Comparison of ENCODE assay signal across 8 mouse cellular contexts in genomic region chr11:109473171-109474085, GRCm38 (mm10). TPM values are rescaled to one million over a fixed set of nuclear protein-coding genes. Genes with fewer than 3 reads are reported as not detected.
DNase-seq lines count a peak whose midpoint lies in the region; ATAC-seq lines count a peak whose summit lies in the region.

Gene Arsg (plus strand): TSS chr11:109473374.
Gene Slc16a6 (minus strand): TSS chr11:109473598.

- peak within 1 kb of the TSS; percentile 87 for H3K9ac ChIP-seq in intestine, embryonic 14.5 days (ENCODE audit: low read length)

- WGBS in intestine, embryonic 14.5 days: 2% methylated on average over 90 of the region's 111 CpGs

- H3K4me3 ChIP-seq in intestine, embryonic 14.5 days (ENCODE audit: low read depth, low read length): peak within 1 kb of the TSS; percentile 57

- peaks cover 10% of the 10 kb centered on the region; the same call in 1 of the 2 replicates for H3K27me3 ChIP-seq in intestine, embryonic 14.5 days (replicated peaks; ENCODE audit: control insufficient read depth, insufficient read depth, low read length)

- intact Hi-C loops in gastrocnemius, postnatal 14 days (cut with DNase I; ENCODE audit: low total_unique reads): no loop called here
- intact Hi-C loops in left cerebral cortex, postnatal 14 days (cut with DNase I): no loop called here

- ATAC-seq in intestine, embryonic 14.5 days (replicated peaks; ENCODE audit: low FRiP score, low TSS enrichment, low read depth): peak; percentile 88
- ATAC-seq in megakaryocyte-erythroid progenitor cell, adult 5-6 weeks (replicated peaks; ENCODE audit: low FRiP score, low TSS enrichment, poor library complexity, severe bottlenecking): peak; percentile 64

- no peaks in the 10 kb centered on the region; the same call in 1 of the 2 replicates for H3K4me1 ChIP-seq in intestine, embryonic 14.5 days (replicated peaks; ENCODE audit: control insufficient read depth, insufficient read depth, low read length)

- no peaks in the 10 kb centered on the region for H3K9me3 ChIP-seq in intestine, embryonic 14.5 days (ENCODE audit: control insufficient read depth, low read length)

- no peaks in the 10 kb centered on the region for H3K36me3 ChIP-seq in intestine, embryonic 14.5 days (ENCODE audit: control insufficient read depth, insufficient read depth, low read length)

- H3K27ac ChIP-seq in intestine, embryonic 14.5 days (ENCODE audit: low read depth): peak within 1 kb of the TSS; percentile 81

- peak within 1 kb of the TSS; percentile 79 for H3K4me2 ChIP-seq in intestine, embryonic 14.5 days (ENCODE audit: low read length)

- peak; percentile 76 to 90 for DNase-seq in adrenal gland, adult (ENCODE audit: inconsistent age in 2 of 2, low spot score in 1 of 2)
- peak; percentile 86 for DNase-seq in embryo, embryonic 10 days (ENCODE audit: low spot score)
- DNase-seq in gastrocnemius, postnatal 14 days: peak; percentile 84
- DNase-seq in intestine, embryonic 14.5 days (ENCODE audit: low spot score): peak; percentile 94
- peak; percentile 86 to 92 for DNase-seq in left cerebral cortex, postnatal 14 days (ENCODE audit: low spot score in 2 of 2)
- DNase-seq in right cerebral cortex, postnatal 14 days: peak; percentile 89
- peak; percentile 65 for DNase-seq in urinary bladder, postnatal 25 days (ENCODE audit: low spot score)

RNA-seq across cellular contexts. Expression of gene Arsg, which starts in this region (rescaled TPM):
- 1 to 10 TPM; 5.7 to 7.1 TPM for total RNA-seq in gastrocnemius, postnatal 14 days (2021)
- polyA plus RNA-seq in intestine, embryonic 14.5 days (2014; fragmentation: Nextera tagmentation; extraction: Ambion mirVana): 2.8 and 3.9 TPM in 2 replicates
- total RNA-seq in left cerebral cortex, postnatal 14 days (2021): 1 to 10 TPM; 5.9 to 7.1 TPM
- 7.3 and 9.3 TPM in 2 replicates for total RNA-seq in megakaryocyte-erythroid progenitor cell, adult 5-6 weeks (2014; fragmentation: Nextera tagmentation)
- 4.1 and 4.7 TPM in 2 replicates for total RNA-seq in megakaryocyte-erythroid progenitor cell, adult 5-6 weeks (2017)

RNA-seq across cellular contexts. Expression of gene Slc16a6, which starts in this region (rescaled TPM):
- total RNA-seq in gastrocnemius, postnatal 14 days (2021): 10 to 100 TPM; 10.9 to 19.9 TPM
- polyA plus RNA-seq in intestine, embryonic 14.5 days (2014; fragmentation: Nextera tagmentation; extraction: Ambion mirVana): 7.1 and 7.3 TPM in 2 replicates
- total RNA-seq in left cerebral cortex, postnatal 14 days (2021): 10 to 100 TPM in 1 of 2 experiments, 1 to 10 TPM in 1; 9.6 to 11.4 TPM
- total RNA-seq in megakaryocyte-erythroid progenitor cell, adult 5-6 weeks (2014; fragmentation: Nextera tagmentation): 40.6 and 46.9 TPM in 2 replicates
- 16.5 and 20.6 TPM in 2 replicates for total RNA-seq in megakaryocyte-erythroid progenitor cell, adult 5-6 weeks (2017)

Comparison
In these comparisons a context has a peak if more than half of its experiments do, and no peak if none do; other contexts are left out.
1. Peak in every context shown above with its lines: DNase-seq, ATAC-seq, H3K4me3 ChIP-seq and H3K27ac ChIP-seq.